Mouse (Mus musculus): Measurements from ENCODE around the gene Ssbp2.

GRCm38 (mm10) chr13:91462893-91463481 lies 2.9 kb downstream of the Ssbp2 start:
- peak; percentile 66; the same call in 1 of the 2 replicates for TF ChIP-seq CTCF (IDR thresholded peaks at IDR 0.05; ENCODE audit: extremely low read depth, insufficient read depth, low read length)
- TF ChIP-seq POLR2A (IDR thresholded peaks at IDR 0.05; ENCODE audit: extremely low read depth, insufficient read depth, low read length): no peak

All from cortical plate, adult 2 months (tissue).